Mouse (Mus musculus) hindbrain, embryonic 13.5 days (tissue): ENCODE measurements around the gene Stxbp1. TPM values are rescaled to one million over a fixed set of nuclear protein-coding genes. Genes with fewer than 3 reads are reported as not detected.

ENCODE experiments used
- ATAC-seq: fragments of 200-750 bp; cut with Nextera tagmentation; 2 replicates; pipeline ENCODE4 v1.8.0; 2017; ENCODE audit warnings: moderate TSS enrichment; ENCODE audit not compliant: low FRiP score
- H3K27ac ChIP-seq: fragments of 300-500 bp; sonication (generic); 2 replicates; pipeline ENCODE4 v1.5.1; 2015; ENCODE audit warnings: inconsistent platforms, mild to moderate bottlenecking, moderate library complexity
- H3K27me3 ChIP-seq: fragments of 300-500 bp; sonication (generic); 2 replicates; pipeline ENCODE4 v1.6.1; 2015; ENCODE audit warnings: mild to moderate bottlenecking, inconsistent platforms
- H3K36me3 ChIP-seq: fragments of 300-500 bp; sonication (generic); 2 replicates; pipeline ENCODE4 v1.6.1; 2015; ENCODE audit warnings: mild to moderate bottlenecking, inconsistent platforms
- H3K4me1 ChIP-seq: fragments of 300-500 bp; sonication (generic); replicated peaks from 2 replicates; pipeline ENCODE4 v1.6.1; 2015; ENCODE audit warnings: inconsistent platforms
- H3K4me2 ChIP-seq: fragments of 300-500 bp; sonication (generic); 2 replicates; pipeline ENCODE4 v1.6.1; 2015; ENCODE audit warnings: inconsistent platforms, mild to moderate bottlenecking, moderate library complexity
- H3K4me3 ChIP-seq: fragments of 300-500 bp; sonication (generic); 2 replicates; pipeline ENCODE4 v1.5.1; 2015; ENCODE audit warnings: mild to moderate bottlenecking, inconsistent platforms
- H3K9ac ChIP-seq: fragments of 300-500 bp; sonication (generic); 2 replicates; pipeline ENCODE4 v1.6.1; 2015; ENCODE audit warnings: mild to moderate bottlenecking, inconsistent platforms
- H3K9me3 ChIP-seq: fragments of 300-500 bp; sonication (generic); 2 replicates; pipeline ENCODE4 v1.6.1; 2016; ENCODE audit warnings: inconsistent platforms
- WGBS: fragments of 180-500 bp; shearing (Covaris S2); methylation state at CpG from one replicate; pipeline ENCODE4 v1.1.7; 2015; 5-methylcytosine and 5-hydroxymethylcytosine counted together
- polyA plus RNA-seq: library from polyadenylated mRNA; unstranded; fragments of >200 nt; fragmentation: Nextera tagmentation; extraction: Ambion mirVana; gene quantifications from 2 replicates; pipeline ENCODE4 v1.2.1, GENCODE M21; 2015

Stxbp1 gene
- polyA plus RNA-seq, 1 experiment from 2014 or later, result 180 TPM

GRCm38 (mm10) chr2:32772626-32773279 lies 74.3 kb downstream of the Stxbp1 start:
- peaks cover 25% of the 10 kb centered on the region for H3K4me1 ChIP-seq

GRCm38 (mm10) chr2:32771886-32772285 lies 75.2 kb downstream of the Stxbp1 start:
- Histone ChIP-seq H3K9me3 (no peaks in the 10 kb centered on the region), H3K4me3 (no peak overlapping the region), H3K4me2 (no peak overlapping the region), H3K27ac (no peak overlapping the region), H3K27me3 (peaks cover 8% of the 10 kb centered on the region), H3K4me1 (peaks cover 34% of the 10 kb centered on the region), H3K9ac (no peak overlapping the region), H3K36me3 (no peaks in the 10 kb centered on the region)
- ATAC-seq, result no peak
- 37% methylated on average over 12 of the region's 12 CpGs for WGBS

More at GRCm38 (mm10) chr2:32772626-32773279, 74.3 kb downstream of the Stxbp1 start:
- 82% methylated on average over 8 of the region's 8 CpGs for WGBS
- H3K9ac ChIP-seq, result no peak overlapping the region
- H3K9me3 ChIP-seq, result no peaks in the 10 kb centered on the region
- no peaks in the 10 kb centered on the region for H3K36me3 ChIP-seq
- H3K4me3 ChIP-seq, result no peak overlapping the region
- peaks cover 12% of the 10 kb centered on the region for H3K27me3 ChIP-seq
- H3K4me2 ChIP-seq, result no peak overlapping the region
- no peak for ATAC-seq
- H3K27ac ChIP-seq, result no peak overlapping the region

GRCm38 (mm10) chr2:32769327-32770085 lies 77.5 kb downstream of the Stxbp1 start:
- Histone ChIP-seq H3K4me2 (no peak overlapping the region), H3K9me3 (no peaks in the 10 kb centered on the region), H3K4me3 (no peak overlapping the region), H3K36me3 (no peaks in the 10 kb centered on the region), H3K4me1 (peaks cover 17% of the 10 kb centered on the region), H3K9ac (no peak overlapping the region), H3K27me3 (no peaks in the 10 kb centered on the region), H3K27ac (no peak overlapping the region)
- WGBS, result 65% methylated on average over 5 of the region's 5 CpGs
- ATAC-seq, result no peak

GRCm38 (mm10) chr2:32768661-32769285 lies 78.3 kb downstream of the Stxbp1 start:
- 59% methylated on average over 19 of the region's 19 CpGs for WGBS
- Histone ChIP-seq H3K4me3 (no peak overlapping the region), H3K27me3 (no peaks in the 10 kb centered on the region)

GRCm38 (mm10) chr2:32767241-32767640 lies 79.8 kb downstream of the Stxbp1 start:
- H3K4me1 ChIP-seq, result peaks cover 17% of the 10 kb centered on the region
- no peak for ATAC-seq
- H3K27ac ChIP-seq, result no peak overlapping the region
- no peak overlapping the region for H3K9ac ChIP-seq
- H3K27me3 ChIP-seq, result no peaks in the 10 kb centered on the region
- peaks cover 14% of the 10 kb centered on the region for H3K36me3 ChIP-seq
- no peaks in the 10 kb centered on the region for H3K9me3 ChIP-seq
- no peak overlapping the region for H3K4me3 ChIP-seq
- 68% methylated on average over 12 of the region's 12 CpGs for WGBS
- no peak overlapping the region for H3K4me2 ChIP-seq

More at GRCm38 (mm10) chr2:32768661-32769285, 78.3 kb downstream of the Stxbp1 start:
- Histone ChIP-seq H3K4me2 (no peak overlapping the region), H3K27ac (no peak overlapping the region), H3K9me3 (no peaks in the 10 kb centered on the region), H3K4me1 (peaks cover 17% of the 10 kb centered on the region), H3K36me3 (no peaks in the 10 kb centered on the region), H3K9ac (no peak overlapping the region)
- no peak for ATAC-seq

GRCm38 (mm10) chr2:32763353-32763752 lies 83.7 kb downstream of the Stxbp1 start:
- Histone ChIP-seq H3K27ac (no peak overlapping the region), H3K4me1 (peaks cover 24% of the 10 kb centered on the region), H3K27me3 (no peaks in the 10 kb centered on the region), H3K9ac (no peak overlapping the region), H3K36me3 (peaks cover 45% of the 10 kb centered on the region), H3K9me3 (no peaks in the 10 kb centered on the region), H3K4me3 (no peak overlapping the region), H3K4me2 (no peak overlapping the region)
- no peak for ATAC-seq
- 81% methylated on average over 3 of the region's 3 CpGs for WGBS

GRCm38 (mm10) chr2:32761859-32762258 lies 85.2 kb downstream of the Stxbp1 start:
- peaks cover 45% of the 10 kb centered on the region for H3K36me3 ChIP-seq
- WGBS, result 81% methylated on average over 4 of the region's 4 CpGs

GRCm38 (mm10) chr2:32761361-32761760 lies 85.7 kb downstream of the Stxbp1 start:
- no peak overlapping the region for H3K9ac ChIP-seq
- peaks cover 23% of the 10 kb centered on the region for H3K4me1 ChIP-seq
- no peaks in the 10 kb centered on the region for H3K27me3 ChIP-seq
- H3K36me3 ChIP-seq, result peaks cover 45% of the 10 kb centered on the region
- no peak for ATAC-seq
- WGBS, result 88% methylated on average over 14 of the region's 14 CpGs
- no peak overlapping the region for H3K4me3 ChIP-seq
- H3K4me2 ChIP-seq, result no peak overlapping the region
- H3K9me3 ChIP-seq, result no peaks in the 10 kb centered on the region
- H3K27ac ChIP-seq, result no peak overlapping the region

More at GRCm38 (mm10) chr2:32761859-32762258, 85.2 kb downstream of the Stxbp1 start:
- peaks cover 23% of the 10 kb centered on the region for H3K4me1 ChIP-seq
- no peaks in the 10 kb centered on the region for H3K27me3 ChIP-seq
- no peak overlapping the region for H3K4me3 ChIP-seq
- no peak for ATAC-seq
- H3K9ac ChIP-seq, result no peak overlapping the region
- no peak overlapping the region for H3K4me2 ChIP-seq
- H3K27ac ChIP-seq, result no peak overlapping the region
- H3K9me3 ChIP-seq, result no peaks in the 10 kb centered on the region

- peak overlapping the region; percentile 30; the same call in 1 of the 2 replicates for H3K27ac ChIP-seq
- H3K27me3 ChIP-seq, result no peaks in the 10 kb centered on the region
- H3K9ac ChIP-seq, result peak overlapping the region; percentile 95; the same call in 1 of the 2 replicates
- peaks cover 23% of the 10 kb centered on the region for H3K4me1 ChIP-seq
- no peak for ATAC-seq
- peaks cover 58% of the 10 kb centered on the region for H3K36me3 ChIP-seq
- no peak overlapping the region for H3K4me2 ChIP-seq
- H3K9me3 ChIP-seq, result no peaks in the 10 kb centered on the region
- 92% methylated on average over 2 of the region's 2 CpGs for WGBS
- H3K4me3 ChIP-seq, result no peak overlapping the region
These were observed 88.0 kb downstream of the Stxbp1 start for GRCm38 (mm10) chr2:32759001-32759400.

- ATAC-seq, result no peak
- H3K9ac ChIP-seq, result peak overlapping the region; percentile 95; the same call in 1 of the 2 replicates
These were observed 88.5 kb downstream of the Stxbp1 start for GRCm38 (mm10) chr2:32758503-32758902.

GRCm38 (mm10) chr2:32757056-32757845 lies 89.8 kb downstream of the Stxbp1 start, which contains the start of gene Tor2a:
Gene Tor2a (plus strand): TSS chr2:32757234.
- peak; percentile 94 for ATAC-seq
- H3K4me3 ChIP-seq, result peak within 1 kb of the TSS; percentile 71
- peaks cover 60% of the 10 kb centered on the region for H3K36me3 ChIP-seq
- no peaks in the 10 kb centered on the region for H3K27me3 ChIP-seq
- H3K9ac ChIP-seq, result peak within 1 kb of the TSS; percentile 95
- no peaks in the 10 kb centered on the region for H3K9me3 ChIP-seq
- peak within 1 kb of the TSS; percentile 55 for H3K4me2 ChIP-seq
- under 1% methylated on average over 66 of the region's 66 CpGs for WGBS
- H3K27ac ChIP-seq, result peak within 1 kb of the TSS; percentile 94
- H3K4me1 ChIP-seq, result peaks cover 27% of the 10 kb centered on the region

More at GRCm38 (mm10) chr2:32758503-32758902, 88.5 kb downstream of the Stxbp1 start:
- Histone ChIP-seq H3K4me3 (peak overlapping the region; percentile 71; the same call in 1 of the 2 replicates), H3K36me3 (peaks cover 60% of the 10 kb centered on the region), H3K27ac (peak overlapping the region; percentile 30; the same call in 1 of the 2 replicates), H3K4me2 (peak overlapping the region; percentile 55; the same call in 1 of the 2 replicates), H3K27me3 (no peaks in the 10 kb centered on the region), H3K9me3 (no peaks in the 10 kb centered on the region), H3K4me1 (peaks cover 23% of the 10 kb centered on the region)
- 71% methylated on average over 8 of the region's 8 CpGs for WGBS
